Mouse (Mus musculus) embryonic facial prominence, embryonic 10.5 days (tissue): ENCODE results near the gene St6gal1. TPM values are rescaled to one million over a fixed set of nuclear protein-coding genes. Genes with fewer than 3 reads are reported as not detected.

ENCODE experiments used
- DNase-seq: peaks from one replicate; pipeline ENCODE4 v3.0.0-alpha.2; 2017; ENCODE audit warnings: low spot score
- H3K27ac ChIP-seq: fragments of 300-500 bp; sonication (generic); replicated peaks from 2 replicates; pipeline ENCODE4 v1.5.1; 2016; ENCODE audit warnings: mild to moderate bottlenecking
- H3K27me3 ChIP-seq: fragments of 300-500 bp; sonication (generic); replicated peaks from 2 replicates; pipeline ENCODE4 v1.6.1; 2016; ENCODE audit warnings: low read depth, mild to moderate bottlenecking; ENCODE audit not compliant: poor library complexity, severe bottlenecking
- H3K36me3 ChIP-seq: fragments of 300-500 bp; sonication (generic); replicated peaks from 2 replicates; pipeline ENCODE4 v1.6.1; 2016; ENCODE audit warnings: mild to moderate bottlenecking, moderate library complexity
- H3K4me1 ChIP-seq: fragments of 300-500 bp; sonication (generic); 2 replicates; pipeline ENCODE4 v1.6.1; 2016
- H3K4me3 ChIP-seq: fragments of 300-500 bp; sonication (generic); 2 replicates; pipeline ENCODE4 v1.5.1; 2016; ENCODE audit warnings: mild to moderate bottlenecking, moderate library complexity
- H3K9me3 ChIP-seq: fragments of 300-500 bp; sonication (generic); 2 replicates; pipeline ENCODE4 v1.6.1; 2016; ENCODE audit warnings: mild to moderate bottlenecking
- WGBS: fragments of 180-500 bp; shearing (Covaris S2); methylation state at CpG from one replicate; pipeline ENCODE4 v1.1.7; 2016; 5-methylcytosine and 5-hydroxymethylcytosine counted together
- polyA plus RNA-seq: library from polyadenylated mRNA; unstranded; fragments of >200 nt; fragmentation: Nextera tagmentation; extraction: Ambion mirVana; gene quantifications from 2 replicates; pipeline ENCODE4 v1.2.1, GENCODE M21; 2016

The St6gal1 gene
- polyA plus RNA-seq, 1 experiment from 2014 or later = 27.3 TPM

DNA sequence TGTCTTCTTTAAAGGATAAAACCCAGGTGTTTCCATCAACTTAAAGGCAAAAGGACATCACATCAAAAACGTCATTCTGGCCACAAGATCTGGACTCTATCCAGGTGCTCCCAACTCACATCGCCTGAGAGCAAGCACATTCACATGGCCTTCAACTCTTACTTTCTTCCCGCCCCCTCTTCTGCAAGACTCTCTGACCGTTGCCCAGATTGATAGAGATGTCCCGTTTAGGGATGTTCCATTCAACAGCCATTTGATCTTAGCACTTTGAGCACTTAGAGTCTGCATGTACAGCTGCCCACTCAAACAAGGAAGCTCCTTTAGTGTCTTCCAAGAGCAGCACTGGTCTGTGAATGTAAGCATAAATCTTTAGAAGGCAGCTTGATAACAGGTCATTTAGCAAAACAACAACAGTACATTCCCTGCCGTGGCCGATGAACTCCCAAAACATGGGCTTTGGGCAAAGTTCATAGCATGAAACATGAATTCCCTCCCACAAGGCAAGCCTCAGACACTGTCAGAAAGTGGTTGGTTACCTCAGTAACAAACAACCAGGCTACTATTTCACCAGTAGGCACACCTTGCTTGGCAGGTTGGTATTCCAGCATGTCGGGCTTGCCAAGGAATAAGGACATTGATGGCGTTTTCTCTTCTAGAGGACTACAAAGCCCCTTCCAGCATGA, 32.8 kb upstream of the St6gal1 start:
- no peak for DNase-seq
- Histone ChIP-seq H3K27me3 (no peaks in the 10 kb centered on the region), H3K9me3 (no peaks in the 10 kb centered on the region), H3K4me1 (no peaks in the 10 kb centered on the region), H3K27ac (no peak overlapping the region), H3K36me3 (no peaks in the 10 kb centered on the region), H3K4me3 (no peak overlapping the region)
- WGBS = 84% methylated on average over 9 of the region's 9 CpGs

GRCm38 (mm10) chr16:23195618-23196017, 28.9 kb upstream of the St6gal1 start:
- H3K27me3 ChIP-seq = no peaks in the 10 kb centered on the region
- 88% methylated on average over 7 of the region's 7 CpGs for WGBS
- no peak for DNase-seq
- no peak overlapping the region for H3K27ac ChIP-seq
- H3K4me1 ChIP-seq = no peaks in the 10 kb centered on the region
- H3K4me3 ChIP-seq = no peak overlapping the region
- H3K9me3 ChIP-seq = no peaks in the 10 kb centered on the region
- no peaks in the 10 kb centered on the region for H3K36me3 ChIP-seq

- H3K4me3 ChIP-seq = no peak overlapping the region
- no peak for DNase-seq
- no peaks in the 10 kb centered on the region for H3K9me3 ChIP-seq
- H3K36me3 ChIP-seq = no peaks in the 10 kb centered on the region
- no peaks in the 10 kb centered on the region for H3K4me1 ChIP-seq
- H3K27me3 ChIP-seq = no peaks in the 10 kb centered on the region
- no peak overlapping the region for H3K27ac ChIP-seq
Measured at GRCm38 (mm10) chr16:23196296-23196695, 28.2 kb upstream of the St6gal1 start.

- H3K27me3 ChIP-seq = no peaks in the 10 kb centered on the region
- no peaks in the 10 kb centered on the region for H3K4me1 ChIP-seq
- H3K27ac ChIP-seq = no peak overlapping the region
- no peaks in the 10 kb centered on the region for H3K36me3 ChIP-seq
- no peaks in the 10 kb centered on the region for H3K9me3 ChIP-seq
- H3K4me3 ChIP-seq = no peak overlapping the region
- WGBS = 93% methylated on average over 6 of the region's 6 CpGs
- no peak for DNase-seq
Measured at GRCm38 (mm10) chr16:23196791-23197190, 27.7 kb upstream of the St6gal1 start.

DNA sequence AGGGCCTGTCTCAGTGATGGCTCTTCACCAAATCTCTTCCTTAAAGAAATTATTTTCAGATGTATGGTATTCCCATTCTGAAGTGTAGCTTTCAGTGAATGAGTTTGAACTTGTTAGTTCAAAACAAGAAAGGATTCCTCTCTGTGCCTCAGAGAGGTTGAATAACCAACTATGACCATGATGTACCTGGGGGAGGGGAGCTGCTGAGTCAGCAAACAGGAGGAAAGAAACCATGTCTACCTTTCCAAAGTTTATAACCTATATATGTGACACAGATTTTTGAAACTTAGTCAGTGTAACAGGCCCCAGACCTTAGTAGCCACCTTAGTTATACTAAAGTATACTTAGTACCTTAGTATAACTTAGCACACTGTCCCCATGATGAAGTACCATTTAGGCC, 23.0 kb upstream of the St6gal1 start:
- Histone ChIP-seq H3K4me1 (0 out of 2 replicates have a peak, but pooled peaks cover 3% of the 10 kb centered on the region), H3K4me3 (no peak overlapping the region), H3K36me3 (no peaks in the 10 kb centered on the region), H3K27ac (no peak overlapping the region), H3K27me3 (no peaks in the 10 kb centered on the region), H3K9me3 (no peaks in the 10 kb centered on the region)
- DNase-seq = no peak

DNA sequence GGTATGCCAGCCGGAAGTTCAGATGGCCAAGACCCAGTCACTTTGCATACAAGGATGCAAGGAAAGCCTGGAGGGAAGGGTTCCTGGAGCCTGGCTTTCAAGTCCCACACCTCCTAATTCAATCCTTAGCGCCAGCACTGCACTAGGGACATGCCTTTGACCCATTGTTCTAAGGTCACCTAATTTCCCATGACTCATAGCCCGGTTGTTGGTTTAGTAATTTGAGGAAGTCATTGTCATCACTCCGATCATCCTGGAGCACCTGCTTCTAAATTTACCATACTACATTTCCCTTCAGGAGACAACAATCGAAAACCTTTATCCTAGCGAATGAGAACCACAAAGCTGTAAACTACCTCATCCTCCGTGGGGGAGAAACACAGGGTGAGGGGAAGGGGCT, 10.2 kb upstream of the St6gal1 start:
- no peaks in the 10 kb centered on the region for H3K27me3 ChIP-seq
- H3K4me1 ChIP-seq = peaks cover 14% of the 10 kb centered on the region
- no peaks in the 10 kb centered on the region for H3K36me3 ChIP-seq
- no peak for DNase-seq
- 77% methylated on average over 7 of the region's 7 CpGs for WGBS
- no peaks in the 10 kb centered on the region for H3K9me3 ChIP-seq
- no peak overlapping the region for H3K4me3 ChIP-seq
- H3K27ac ChIP-seq = no peak overlapping the region

- Histone ChIP-seq H3K9me3 (no peaks in the 10 kb centered on the region), H3K4me3 (no peak overlapping the region), H3K27ac (no peak overlapping the region), H3K36me3 (no peaks in the 10 kb centered on the region), H3K4me1 (peaks cover 15% of the 10 kb centered on the region), H3K27me3 (no peaks in the 10 kb centered on the region)
- no peak for DNase-seq
- 73% methylated on average over 5 of the region's 5 CpGs for WGBS
Measured at GRCm38 (mm10) chr16:23215241-23215900, 9.2 kb upstream of the St6gal1 start.

GRCm38 (mm10) chr16:23216366-23216765, 8.2 kb upstream of the St6gal1 start:
- Histone ChIP-seq H3K27me3 (no peaks in the 10 kb centered on the region), H3K4me3 (no peak overlapping the region), H3K36me3 (no peaks in the 10 kb centered on the region), H3K9me3 (no peaks in the 10 kb centered on the region), H3K27ac (no peak overlapping the region), H3K4me1 (peaks cover 15% of the 10 kb centered on the region)
- DNase-seq = no peak
- 85% methylated on average over 9 of the region's 9 CpGs for WGBS

DNA sequence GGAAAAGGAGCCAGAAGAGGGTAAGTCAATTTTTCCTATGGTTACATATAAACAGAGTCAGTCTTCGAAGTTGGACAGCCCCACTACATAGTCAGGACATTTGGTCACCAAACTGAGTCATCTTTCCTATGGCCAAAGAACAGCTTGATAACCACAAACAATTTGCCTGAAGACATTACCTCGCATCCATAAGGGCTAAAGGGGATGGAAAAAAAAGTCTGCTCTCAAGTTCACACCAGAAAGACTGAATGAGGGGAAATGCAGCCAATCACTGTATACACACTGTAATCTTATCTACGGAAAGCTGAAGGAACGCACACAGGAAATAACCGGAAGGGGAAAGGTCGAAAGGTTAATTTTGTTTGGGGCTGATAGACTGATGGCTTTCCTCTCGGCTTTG, 6.2 kb upstream of the St6gal1 start:
- Histone ChIP-seq H3K36me3 (no peaks in the 10 kb centered on the region), H3K4me3 (no peak overlapping the region), H3K9me3 (no peaks in the 10 kb centered on the region), H3K27ac (no peak overlapping the region; the same call in 1 of the 2 replicates), H3K27me3 (peaks cover 3% of the 10 kb centered on the region; the same call in 1 of the 2 replicates), H3K4me1 (peaks cover 15% of the 10 kb centered on the region)
- 41% methylated on average over 7 of the region's 7 CpGs for WGBS
- DNase-seq = peak; percentile 17

GRCm38 (mm10) chr16:23223166-23223870, 1.2 kb upstream of the St6gal1 start:
- Histone ChIP-seq H3K4me1 (peaks cover 48% of the 10 kb centered on the region), H3K27ac (peak overlapping the region; percentile 96; the same call in 1 of the 2 replicates), H3K36me3 (no peaks in the 10 kb centered on the region), H3K27me3 (peaks cover 8% of the 10 kb centered on the region; the same call in 1 of the 2 replicates), H3K4me3 (no peak overlapping the region), H3K9me3 (no peaks in the 10 kb centered on the region)
- 79% methylated on average over 12 of the region's 12 CpGs for WGBS
- DNase-seq = no peak

- WGBS = 36% methylated on average over 12 of the region's 12 CpGs
- Histone ChIP-seq H3K9me3 (no peaks in the 10 kb centered on the region), H3K27me3 (peaks cover 8% of the 10 kb centered on the region; the same call in 1 of the 2 replicates), H3K27ac (peak overlapping the region; percentile 96), H3K36me3 (no peaks in the 10 kb centered on the region), H3K4me1 (peaks cover 48% of the 10 kb centered on the region), H3K4me3 (peak overlapping the region; percentile 85)
- peak; percentile 16 for DNase-seq
Measured at GRCm38 (mm10) chr16:23223871-23224469, 570 bp upstream of the St6gal1 start.

GRCm38 (mm10) chr16:23225069-23225721, 655 bp downstream of the St6gal1 start:
- Histone ChIP-seq H3K36me3 (no peaks in the 10 kb centered on the region), H3K27me3 (peaks cover 8% of the 10 kb centered on the region; the same call in 1 of the 2 replicates), H3K4me1 (peaks cover 52% of the 10 kb centered on the region), H3K9me3 (no peaks in the 10 kb centered on the region), H3K4me3 (peak overlapping the region; percentile 85), H3K27ac (peak overlapping the region; percentile 96)
- DNase-seq = peak; percentile 83
- WGBS = under 1% methylated on average over 46 of the region's 46 CpGs
